Mouse (Mus musculus) stomach, postnatal 0 days (tissue): ENCODE results near the gene Angel1.

Source experiments
- CTCF ChIP-seq: IDR thresholded peaks from 2 replicates; pipeline ENCODE4 v1.5.1; 2016; ENCODE audit warnings: antibody characterized with exemption, low read depth, mild to moderate bottlenecking, moderate library complexity
- EP300 ChIP-seq: optimal IDR thresholded peaks from 2 replicates; pipeline ENCODE3; 2016; ENCODE audit warnings: antibody characterized with exemption

DNA sequence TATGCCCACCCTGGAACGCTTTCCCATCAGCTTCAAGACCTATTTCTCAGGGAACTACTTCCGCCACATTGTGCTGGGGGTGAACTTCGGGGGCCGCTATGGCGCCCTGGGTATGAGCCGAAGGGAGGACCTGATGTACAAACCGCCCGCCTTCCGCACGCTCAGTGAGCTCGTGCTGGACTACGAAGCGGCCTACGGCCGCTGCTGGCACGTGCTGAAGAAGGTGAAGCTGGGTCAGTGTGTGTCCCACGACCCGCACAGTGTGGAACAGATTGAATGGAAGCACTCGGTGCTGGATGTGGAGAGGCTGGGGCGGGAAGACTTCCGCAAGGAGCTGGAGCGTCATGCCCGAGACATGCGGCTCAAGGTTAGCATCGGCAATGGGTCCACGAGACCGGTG, 37.3 kb downstream of the Angel1 start:
- TF ChIP-seq CTCF (no peak), EP300 (no peak)
